Mouse (Mus musculus): Measurements from ENCODE around the gene Slc50a1. TPM values are rescaled to one million over a fixed set of nuclear protein-coding genes. Genes with fewer than 3 reads are reported as not detected.

Gene Slc50a1
- total RNA-seq (2021): 10 to 100 TPM; 46.3 to 58.9 TPM
- long read RNA-seq, experiment 1, transcript Slc50a1-207 (4 exons, 1,332 nt): minor isoform, 11 of 52 reads
- long read RNA-seq, experiment 1, transcript Slc50a1-201 (6 exons, 1,022 nt): major isoform, 15 of 52 reads
- long read RNA-seq, experiment 1, partial matches to known transcripts: 13 of 52 reads
- long read RNA-seq, experiment 1, other reads (novel, unspliced or antisense): 8 of 52 reads
- long read RNA-seq, experiment 2, transcript Slc50a1-201 (6 exons, 1,022 nt): major isoform, 17 of 64 reads
- long read RNA-seq, experiment 2, transcript Slc50a1-205 (5 exons, 1,086 nt): minor isoform, 5 of 64 reads
- long read RNA-seq, experiment 2, transcript Slc50a1-207 (4 exons, 1,332 nt): minor isoform, 12 of 64 reads
- long read RNA-seq, experiment 2, partial matches to known transcripts: 16 of 64 reads
- long read RNA-seq, experiment 2, other reads (novel, unspliced or antisense): 14 of 64 reads

DNA sequence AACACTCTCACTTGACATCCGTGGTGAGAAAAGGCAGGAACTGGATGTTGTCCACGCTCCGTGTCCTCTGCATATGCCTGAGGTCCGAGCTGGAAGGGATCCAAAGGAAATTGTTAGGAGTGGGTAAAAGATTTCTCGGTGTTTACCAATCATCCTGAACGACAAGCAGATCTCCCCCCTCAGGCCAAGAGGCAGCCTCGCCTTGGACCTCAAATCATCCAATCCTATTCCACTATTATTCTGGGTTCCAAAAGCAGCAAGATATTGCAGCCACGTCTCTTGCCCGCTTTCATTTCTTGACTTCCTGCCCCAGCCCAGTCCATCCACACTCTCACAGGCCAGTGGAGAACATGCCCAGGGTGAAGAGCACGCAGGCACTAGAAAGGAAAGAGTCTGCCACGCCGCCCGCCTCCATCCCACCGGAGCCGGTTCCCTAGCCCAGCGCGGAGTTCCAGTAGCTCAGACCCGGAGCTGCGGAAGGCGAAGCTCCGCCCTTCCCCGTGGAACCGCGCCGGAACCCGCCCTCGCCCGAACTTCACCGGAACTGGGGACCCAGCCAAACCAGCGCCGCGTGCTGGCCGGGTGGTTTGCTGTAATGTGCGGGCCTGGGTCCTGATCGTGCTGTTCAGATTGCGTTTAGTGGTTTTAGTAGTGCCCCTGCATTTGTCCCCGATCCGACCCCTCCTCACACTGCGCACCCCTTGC, at the start of gene Slc50a1:
TSS of gene Slc50a1 (minus strand) at position 520 of the 705 bp plus-strand sequence.
- DNase-seq (ENCODE audit: low spot score in 2 of 2): peak; percentile 88
- Histone ChIP-seq H3K27ac (peak within 1 kb of the TSS; percentile 94), H3K4me3 (peak within 1 kb of the TSS; percentile 71)
- TF ChIP-seq CTCF (conservative IDR thresholded peaks at IDR 0.05): peak; percentile 65

DNA sequence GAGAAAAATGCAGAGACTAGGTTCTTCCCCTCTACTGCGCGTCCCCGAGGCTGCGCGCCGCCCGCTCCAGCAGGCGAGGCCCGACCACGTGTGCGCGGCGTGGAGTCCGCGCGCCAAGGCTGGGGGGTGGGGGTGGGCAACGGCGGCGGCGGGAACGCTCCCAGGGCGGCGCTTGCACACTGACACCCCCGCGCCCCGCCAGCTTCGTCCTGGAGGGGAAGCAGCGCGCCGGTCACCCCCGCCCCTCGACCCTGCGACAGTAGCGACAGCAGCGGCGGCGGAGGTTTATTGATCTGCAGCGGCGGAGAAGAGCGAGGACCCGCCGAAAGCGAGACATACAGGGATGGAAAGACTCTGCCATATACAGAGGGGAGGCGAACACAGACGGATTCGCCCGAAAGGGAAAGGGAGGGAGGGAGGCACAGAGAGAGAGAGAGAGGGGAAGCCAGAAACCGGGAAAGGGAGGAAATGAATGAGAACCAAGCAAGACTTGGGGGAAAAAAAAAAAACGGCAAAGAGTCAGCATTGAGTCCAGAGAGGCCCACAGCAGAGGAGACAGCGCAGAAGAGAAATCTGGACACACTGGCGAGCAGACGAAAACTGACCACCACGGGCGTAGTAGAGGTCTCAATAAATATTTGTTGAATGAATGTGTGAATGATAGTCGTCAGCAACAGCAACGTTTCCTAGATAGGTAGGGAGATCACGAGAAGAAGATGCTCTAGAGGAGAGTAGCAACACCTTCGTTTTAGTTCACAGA, 49.4 kb upstream of the Slc50a1 start:
- H3K4me3 ChIP-seq: peak overlapping the region; percentile 83
- TF ChIP-seq CTCF (conservative IDR thresholded peaks at IDR 0.05): no peak
- peak in 1 of 2 experiments; percentile 56 for DNase-seq (ENCODE audit: low spot score in 2 of 2)
- peak overlapping the region; percentile 93 for H3K27ac ChIP-seq

DNA sequence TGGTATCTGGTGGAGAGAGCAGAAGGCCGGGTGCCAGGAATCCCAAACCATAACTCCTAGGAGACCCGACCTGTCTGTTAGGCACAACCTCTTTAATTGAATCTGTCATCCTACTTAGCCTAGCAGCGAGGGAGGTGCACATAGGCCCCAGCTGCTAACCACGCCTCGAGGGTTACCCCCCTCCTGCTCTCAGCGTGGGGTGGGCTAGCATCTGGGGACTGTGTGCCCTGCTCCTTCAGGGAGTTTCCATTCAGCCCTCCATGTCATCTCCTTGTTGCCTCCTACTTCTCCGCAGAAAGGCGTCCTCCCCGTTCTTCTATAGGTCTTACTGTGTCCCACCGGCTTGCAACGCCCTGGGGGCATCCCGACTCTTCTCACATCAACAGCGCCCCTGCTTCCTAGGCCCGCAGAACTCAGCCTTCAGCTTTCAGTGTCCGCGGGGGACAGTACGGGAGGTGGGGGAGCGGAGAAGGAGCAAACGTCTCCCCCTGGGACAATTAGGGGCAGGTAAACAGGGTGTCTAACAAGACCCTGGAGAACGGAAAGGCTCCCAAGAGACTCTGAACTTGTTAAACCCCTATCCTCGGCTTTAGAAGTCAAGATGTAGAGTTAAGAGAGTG, 48.7 kb upstream of the Slc50a1 start:
- H3K27ac ChIP-seq: peak overlapping the region; percentile 93
- no peak for TF ChIP-seq CTCF (conservative IDR thresholded peaks at IDR 0.05)
- no peak for DNase-seq (ENCODE audit: low spot score in 2 of 2)

DNA sequence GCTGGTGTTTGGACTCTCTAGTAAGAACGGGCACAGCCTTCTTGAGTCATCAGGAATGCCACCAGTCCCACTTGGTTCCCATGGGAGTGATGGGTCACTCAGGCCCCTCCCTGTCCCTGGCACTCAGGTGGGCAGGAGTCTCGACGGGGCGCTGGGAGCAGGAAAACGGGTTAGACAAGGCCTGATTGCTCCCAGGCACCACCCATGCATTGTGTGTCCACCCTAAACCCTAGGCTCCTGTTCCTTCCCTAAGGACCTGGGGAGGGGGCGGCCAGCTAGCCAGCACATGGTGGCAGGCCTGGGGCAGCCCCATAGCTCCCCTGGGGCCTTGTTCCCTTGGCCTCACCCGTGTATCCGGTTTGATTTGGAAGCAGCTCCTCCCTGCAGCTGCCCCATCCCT, 47.9 kb upstream of the Slc50a1 start:
- no peak for TF ChIP-seq CTCF (conservative IDR thresholded peaks at IDR 0.05)
- Histone ChIP-seq H3K27ac (peak overlapping the region; percentile 62; the same call in 1 of the 2 replicates), H3K4me3 (no peak overlapping the region)
- no peak for DNase-seq (ENCODE audit: low spot score in 2 of 2)

More for the DNA sequence above, 48.7 kb upstream of the Slc50a1 start:
- H3K4me3 ChIP-seq: peak overlapping the region; percentile 83

DNA sequence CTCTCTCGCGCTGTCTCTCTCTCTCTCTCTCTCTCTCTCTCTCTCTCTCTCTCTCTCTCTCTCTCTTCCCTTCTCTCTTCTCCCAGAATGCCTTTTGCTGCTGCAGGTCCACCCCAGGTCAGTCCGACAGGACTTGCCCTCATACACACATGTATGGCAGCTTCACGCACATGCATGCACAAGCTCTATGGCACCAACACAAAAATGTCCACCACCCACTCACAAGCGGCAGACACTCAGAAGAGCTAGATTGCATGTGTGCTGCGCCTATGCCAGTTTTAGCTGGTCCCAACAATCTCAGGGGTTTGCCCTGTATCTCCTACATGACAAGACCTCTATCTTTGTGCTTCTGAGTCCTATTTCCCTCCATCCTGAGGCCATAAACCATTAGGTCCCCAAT, 46.9 kb upstream of the Slc50a1 start:
- no peak for DNase-seq (ENCODE audit: low spot score in 2 of 2)
- TF ChIP-seq CTCF (conservative IDR thresholded peaks at IDR 0.05): no peak
- no peak overlapping the region for H3K4me3 ChIP-seq
- H3K27ac ChIP-seq: peak overlapping the region; percentile 62

DNA sequence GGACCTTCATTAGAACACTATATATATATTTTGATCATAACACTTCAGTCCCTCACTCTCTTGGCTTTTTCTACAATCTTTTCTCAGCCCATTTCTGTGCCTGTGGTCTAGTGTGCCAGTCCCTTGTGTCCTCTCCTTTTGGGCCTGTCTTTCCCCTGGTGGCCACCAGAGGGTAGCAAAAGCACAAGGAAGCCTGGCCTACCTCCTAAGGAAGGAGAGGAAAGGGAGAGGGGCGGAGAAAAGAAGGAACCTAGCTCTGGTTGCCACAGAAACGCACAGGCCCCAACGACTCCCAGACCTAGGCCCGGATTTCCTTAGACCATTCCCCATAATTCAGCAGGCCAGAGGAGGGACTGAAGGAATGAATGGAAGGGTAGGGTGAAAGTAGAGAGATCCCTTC, 46.5 kb upstream of the Slc50a1 start:
- TF ChIP-seq CTCF (conservative IDR thresholded peaks at IDR 0.05): peak; percentile 97
- H3K27ac ChIP-seq: peak overlapping the region; percentile 62; the same call in 1 of the 2 replicates
- peak; percentile 90 to 92 for DNase-seq (ENCODE audit: low spot score in 2 of 2)

DNA sequence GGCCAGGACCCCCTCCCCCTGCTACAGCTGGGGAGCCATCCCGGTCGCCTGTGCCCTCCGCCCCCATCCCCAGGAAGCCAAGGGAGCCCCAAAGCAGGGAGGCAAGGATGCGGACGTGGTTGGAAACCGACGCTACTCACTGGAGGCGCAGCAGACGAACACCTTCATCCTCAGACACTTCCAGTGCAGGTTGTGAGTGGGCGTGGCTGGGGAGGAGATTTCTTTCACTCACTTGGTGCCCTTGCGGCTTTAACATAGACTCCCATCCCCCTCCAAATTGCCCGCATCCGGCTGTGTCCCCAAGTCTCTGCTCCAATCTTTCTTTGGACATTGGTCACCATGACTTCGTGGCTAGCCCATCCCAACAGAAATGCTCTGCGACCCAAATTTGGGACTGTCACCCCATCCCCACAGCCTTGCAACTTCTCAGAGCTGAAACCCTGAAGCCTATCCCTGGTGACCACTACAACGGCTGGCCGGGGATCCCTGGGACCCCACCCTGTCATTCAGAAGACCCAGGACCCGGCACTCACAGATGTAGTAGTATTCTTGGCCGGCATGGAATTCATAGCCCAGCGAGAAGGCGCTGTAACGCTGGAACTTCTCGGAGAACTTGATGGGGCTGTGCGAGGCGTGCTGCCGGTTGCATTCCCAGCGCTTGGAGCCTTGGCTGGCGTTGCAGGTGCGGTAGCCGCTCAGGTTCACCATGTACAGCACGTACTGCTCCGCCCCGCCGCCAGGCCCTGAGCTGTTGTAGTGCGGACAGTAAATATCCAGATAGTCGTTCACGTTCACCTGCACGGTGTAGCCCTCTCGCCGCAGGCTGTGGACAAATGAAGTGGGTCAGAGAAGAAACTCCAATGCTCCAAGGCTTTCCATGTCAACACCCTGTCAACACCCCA, 45.8 kb upstream of the Slc50a1 start:
- peak; percentile 38; the same call in 1 of the 2 replicates for TF ChIP-seq CTCF (conservative IDR thresholded peaks at IDR 0.05)
- no peak for DNase-seq (ENCODE audit: low spot score in 2 of 2)
- peak overlapping the region; percentile 3; the same call in 1 of the 2 replicates for H3K4me3 ChIP-seq
- peak overlapping the region; percentile 0 for H3K27ac ChIP-seq

More for the DNA sequence above, 46.5 kb upstream of the Slc50a1 start:
- H3K4me3 ChIP-seq: no peak overlapping the region

DNA sequence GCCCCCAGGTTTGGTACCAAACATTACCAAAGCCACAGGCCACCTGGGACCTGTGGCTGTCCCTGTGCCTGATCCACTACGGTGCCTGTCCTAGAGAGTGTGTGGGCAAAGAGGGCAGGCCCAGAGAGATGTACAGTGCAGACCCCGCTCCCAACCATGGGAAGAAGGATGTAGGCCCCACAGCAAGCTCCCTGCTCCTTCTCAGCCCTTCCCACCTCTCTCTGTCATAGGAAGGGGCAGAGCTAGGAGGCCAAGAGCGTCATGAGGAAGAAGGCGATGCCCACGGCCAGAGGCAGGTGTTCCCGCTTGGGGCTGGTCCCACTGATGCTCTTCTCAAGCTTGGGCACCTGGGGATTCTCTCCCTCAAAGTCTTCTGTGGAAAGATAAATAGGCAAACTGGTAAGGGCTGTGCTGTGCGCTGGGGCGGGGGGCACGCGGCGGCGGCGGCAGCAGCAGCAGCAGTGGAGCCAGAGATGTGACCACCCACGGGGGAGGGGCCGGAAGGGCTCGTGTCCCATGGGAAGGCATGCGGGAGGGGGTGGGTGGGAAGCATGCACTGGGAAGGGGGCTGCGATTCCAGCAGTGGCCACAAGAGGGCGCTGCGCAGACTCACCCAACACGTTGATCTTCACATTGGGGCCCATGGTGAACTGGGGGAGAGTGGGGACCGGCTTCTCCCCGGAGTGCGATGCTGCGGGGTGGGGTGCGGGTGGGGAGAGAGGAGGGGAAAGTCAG, 45.0 kb upstream of the Slc50a1 start:
- H3K4me3 ChIP-seq: peak overlapping the region; percentile 37
- H3K27ac ChIP-seq: peak overlapping the region; percentile 82

DNA sequence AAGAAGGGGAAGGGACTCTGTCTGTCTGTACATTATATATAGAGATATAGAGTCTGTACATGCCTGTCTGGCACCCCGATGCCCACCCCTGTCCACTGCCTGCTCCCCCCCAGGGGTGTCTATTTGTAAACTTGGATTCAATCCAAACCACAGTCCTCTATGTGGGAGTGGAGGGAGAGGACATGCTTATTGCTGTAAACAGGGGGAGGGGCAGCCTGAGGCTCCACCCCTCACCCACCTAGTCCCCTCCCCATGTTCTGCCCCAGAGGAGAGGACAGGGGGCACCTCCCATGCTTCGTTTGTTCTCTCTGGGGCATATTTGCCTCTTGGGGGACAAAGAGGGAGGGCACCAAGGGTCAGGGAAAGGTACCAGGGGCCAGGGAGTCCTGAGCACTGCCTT, 44.4 kb upstream of the Slc50a1 start:
- peak overlapping the region; percentile 82 for H3K27ac ChIP-seq

More for the DNA sequence above, 45.0 kb upstream of the Slc50a1 start:
- peak in 1 of 2 experiments; percentile 89 for DNase-seq (ENCODE audit: low spot score in 2 of 2)
- TF ChIP-seq CTCF (conservative IDR thresholded peaks at IDR 0.05): peak; percentile 94

DNA sequence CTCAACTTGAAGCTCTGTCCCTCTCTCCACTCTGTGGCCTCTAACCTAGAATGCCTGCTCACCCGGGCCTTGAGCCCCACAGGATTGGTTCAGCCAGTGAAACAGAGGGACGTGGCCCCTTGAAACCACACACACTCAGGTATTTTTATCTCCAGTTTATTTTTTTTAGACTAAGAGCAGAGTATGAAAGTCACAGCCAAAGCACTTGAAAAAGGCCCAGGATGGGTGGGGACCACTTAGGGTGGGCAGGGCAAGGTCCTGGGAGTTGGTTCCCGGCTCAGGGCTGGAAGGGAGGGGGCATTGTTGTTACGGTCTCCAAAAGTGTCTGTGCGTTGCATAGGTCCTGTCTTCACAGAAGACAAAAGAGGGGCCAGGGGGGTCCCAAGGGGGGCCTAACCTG, 44.0 kb upstream of the Slc50a1 start:
- H3K27ac ChIP-seq: peak overlapping the region; percentile 82
- no peak overlapping the region for H3K4me3 ChIP-seq
- TF ChIP-seq CTCF (conservative IDR thresholded peaks at IDR 0.05): no peak
- DNase-seq (ENCODE audit: low spot score in 2 of 2): no peak

More for the DNA sequence above, 44.4 kb upstream of the Slc50a1 start:
- TF ChIP-seq CTCF (conservative IDR thresholded peaks at IDR 0.05): no peak
- DNase-seq (ENCODE audit: low spot score in 2 of 2): no peak
- H3K4me3 ChIP-seq: peak overlapping the region; percentile 37
